Mouse (Mus musculus) bone marrow macrophage, adult 2 months (primary cell): ENCODE measurements around the gene Meaf6.

Source experiments
- CTCF ChIP-seq: IDR thresholded peaks from 2 replicates; pipeline ENCODE4 v1.5.1; 2012; ENCODE audit warnings: low read depth, mild to moderate bottlenecking, low read length, moderate library complexity
- POLR2A ChIP-seq: IDR thresholded peaks from 2 replicates; pipeline ENCODE4 v1.6.1; 2012; ENCODE audit warnings: mild to moderate bottlenecking, low read depth, low read length, borderline replicate concordance

- TF ChIP-seq CTCF (no peak), POLR2A (no peak)
These were observed 76.0 kb downstream of the Meaf6 start for GRCm38 (mm10) chr4:125160951-125161331.
